ENCODE assay signal across 9 mouse cellular contexts in genomic region chr11:120377337-120377736, GRCm38 (mm10). TPM values are rescaled to one million over a fixed set of nuclear protein-coding genes. Genes with fewer than 3 reads are reported as not detected.
DNase-seq lines count a peak whose midpoint lies in the region; ATAC-seq lines count a peak whose summit lies in the region.
"Had no signal": no experiment of that assay in that cellular context is flagged by ENCODE, and none has a peak within 500 bp of the region (broad histone marks: within the 10 kb centered on the region; RNA-seq: fewer than 3 reads in every experiment).

No protein-coding gene starts in this region.

- no peaks in the 10 kb centered on the region for H3K9me3 ChIP-seq in limb, embryonic 12.5 days
- H3K9me3 ChIP-seq in stomach, embryonic 14.5 days (ENCODE audit: control insufficient read depth, low read depth, low read length) = no peaks in the 10 kb centered on the region

- peak overlapping the region; percentile 94 for H3K4me3 ChIP-seq in limb, embryonic 12.5 days (replicated peaks)
- peak overlapping the region; percentile 85 for H3K4me3 ChIP-seq in stomach, embryonic 14.5 days (ENCODE audit: low read depth, low read length)

- WGBS in limb, embryonic 12.5 days = 84% methylated on average over 10 of the region's 10 CpGs
- WGBS in stomach, embryonic 14.5 days = 65% methylated on average over 10 of the region's 10 CpGs

- DNase-seq in adrenal gland, adult 2 months = peak; percentile 47
- no peak for DNase-seq in adrenal gland, postnatal 10 days
- peak; percentile 51 for DNase-seq in lung, postnatal 10 days
- no peak for DNase-seq in lung, postnatal 25 days (ENCODE audit: low spot score)
- no peak for DNase-seq in cerebellum, adult 11 months
- DNase-seq in spleen, postnatal 14 days (ENCODE audit: low spot score in 2 of 2) = no peak

- peak overlapping the region; percentile 85 for H3K9ac ChIP-seq in limb, embryonic 12.5 days (replicated peaks)
- H3K9ac ChIP-seq in stomach, embryonic 14.5 days (replicated peaks; ENCODE audit: low read depth, low read length) = peak overlapping the region; percentile 79; the same call in 1 of the 2 replicates

- peaks cover 22% of the 10 kb centered on the region for H3K4me1 ChIP-seq in limb, embryonic 12.5 days (replicated peaks)
- H3K4me1 ChIP-seq in stomach, embryonic 14.5 days (ENCODE audit: control insufficient read depth, insufficient read depth, low read length) = peaks cover 10% of the 10 kb centered on the region

- H3K4me2 ChIP-seq in limb, embryonic 12.5 days = peak overlapping the region; percentile 81
- peak overlapping the region; percentile 95 for H3K4me2 ChIP-seq in stomach, embryonic 14.5 days (replicated peaks; ENCODE audit: low read depth, low read length)

- no peak overlapping the region for H3K27ac ChIP-seq in limb, embryonic 12.5 days
- no peak overlapping the region for H3K27ac ChIP-seq in stomach, embryonic 14.5 days (ENCODE audit: low read length)

- no peaks in the 10 kb centered on the region for H3K27me3 ChIP-seq in limb, embryonic 12.5 days
- no peaks in the 10 kb centered on the region for H3K27me3 ChIP-seq in stomach, embryonic 14.5 days (ENCODE audit: control insufficient read depth, insufficient read depth, low read length)

- ATAC-seq in limb, embryonic 12.5 days (ENCODE audit: insufficient number of reproducible peaks, insufficient read depth, low FRiP score, low TSS enrichment, low read depth) = no peak
- ATAC-seq in stomach, embryonic 14.5 days (ENCODE audit: insufficient number of reproducible peaks, insufficient read depth, low FRiP score, low read depth) = no peak

- H3K36me3 ChIP-seq in limb, embryonic 12.5 days = peaks cover 73% of the 10 kb centered on the region
- H3K36me3 ChIP-seq in stomach, embryonic 14.5 days (ENCODE audit: control insufficient read depth, insufficient read depth, low read length) = peaks cover 66% of the 10 kb centered on the region

RNA-seq across cellular contexts. Expression of gene Faap100, which starts 1.2 kb away (rescaled TPM):
- 10 to 100 TPM; 17.6 to 24.1 TPM for total RNA-seq in adrenal gland, adult 2 months (2021)
- 192 and 223 TPM in 2 replicates for polyA plus RNA-seq in adrenal gland, adult 2 months (2012; rRNA removed)
- 10 to 100 TPM; 19.5 to 26.4 TPM for total RNA-seq in adrenal gland, postnatal 10 days (2021)
- 38.0 and 40.0 TPM in 2 replicates for polyA plus RNA-seq in limb, embryonic 12.5 days (2016; fragmentation: Nextera tagmentation; extraction: Ambion mirVana)
- 35.7 and 40.2 TPM in 2 replicates for polyA plus RNA-seq in stomach, embryonic 14.5 days (2014; fragmentation: Nextera tagmentation; extraction: Ambion mirVana)

RNA-seq across cellular contexts. Expression of gene Fscn2, which starts 16.0 kb away (rescaled TPM):
- under 1 TPM; 0.17 to 0.58 TPM for total RNA-seq in adrenal gland, adult 2 months (2021)
- polyA plus RNA-seq in adrenal gland, adult 2 months (2012; rRNA removed) = 0.16 and 0.22 TPM in 2 replicates
- total RNA-seq in adrenal gland, postnatal 10 days (2021) = under 1 TPM; 0.15 to 0.45 TPM
- 0.64 TPM in 2 replicates for polyA plus RNA-seq in limb, embryonic 12.5 days (2016; fragmentation: Nextera tagmentation; extraction: Ambion mirVana)
- polyA plus RNA-seq in stomach, embryonic 14.5 days (2014; fragmentation: Nextera tagmentation; extraction: Ambion mirVana) = 0.30 and 0.59 TPM in 2 replicates
- total RNA-seq: left cerebral cortex, postnatal 10 days had no signal

RNA-seq across cellular contexts. Expression of gene Actg1, which starts 29.0 kb away (rescaled TPM):
- total RNA-seq in adrenal gland, adult 2 months (2021) = 1,000 to 10,000 TPM in 1 of 2 experiments, 100 to 1,000 TPM in 1; 913 to 1,618 TPM
- polyA plus RNA-seq in adrenal gland, adult 2 months (2012; rRNA removed) = 531 and 632 TPM in 2 replicates
- 100 to 1,000 TPM; 954 to 956 TPM for total RNA-seq in adrenal gland, postnatal 10 days (2021)
- 2,805 and 2,814 TPM in 2 replicates for polyA plus RNA-seq in limb, embryonic 12.5 days (2016; fragmentation: Nextera tagmentation; extraction: Ambion mirVana)
- 2,902 and 3,014 TPM in 2 replicates for polyA plus RNA-seq in stomach, embryonic 14.5 days (2014; fragmentation: Nextera tagmentation; extraction: Ambion mirVana)

Comparison
In these comparisons a context has a peak if more than half of its experiments do, and no peak if none do; other contexts are left out.
1. DNase-seq: peak in adrenal gland, adult 2 months (single experiment) and lung, postnatal 10 days (single experiment); none in adrenal gland, postnatal 10 days (single experiment), lung, postnatal 25 days (single experiment), cerebellum, adult 11 months (single experiment) and spleen, postnatal 14 days (0 of 2).